Mouse (Mus musculus): ENCODE measurements around the gene Ifi27. TPM values are rescaled to one million over a fixed set of nuclear protein-coding genes. Genes with fewer than 3 reads are reported as not detected.

The Ifi27 gene
- polyA plus RNA-seq, 1 experiment from 2014 or later: 11.5 TPM

Other genes with a start within 250 kb of the Ifi27 start
- gene Prima1, start 192.1 kb upstream of the Ifi27 start, polyA plus RNA-seq (2014; fragmentation: Nextera tagmentation; extraction: Ambion mirVana): 0.19 and 0.41 TPM in 2 replicates
- gene Fam181a, start 123.2 kb upstream of the Ifi27 start, polyA plus RNA-seq (2014; fragmentation: Nextera tagmentation; extraction: Ambion mirVana): not detected in 2 replicates
- gene Asb2, start 78.2 kb upstream of the Ifi27 start, polyA plus RNA-seq (2014; fragmentation: Nextera tagmentation; extraction: Ambion mirVana): 225 and 236 TPM in 2 replicates
- 20.1 and 24.3 TPM in 2 replicates for gene Otub2, start 45.5 kb upstream of the Ifi27 start, polyA plus RNA-seq (2014; fragmentation: Nextera tagmentation; extraction: Ambion mirVana)
- gene 9330161L09Rik, start 26.4 kb upstream of the Ifi27 start, polyA plus RNA-seq (2014; fragmentation: Nextera tagmentation; extraction: Ambion mirVana): 0.52 and 0.53 TPM in 2 replicates
- gene Ddx24, start 8.4 kb upstream of the Ifi27 start, polyA plus RNA-seq (2014; fragmentation: Nextera tagmentation; extraction: Ambion mirVana): 72.5 and 74.2 TPM in 2 replicates
- 0.92 and 1.8 TPM in 2 replicates for gene Ifi27l2a, start 9.5 kb downstream of the Ifi27 start, polyA plus RNA-seq (2014; fragmentation: Nextera tagmentation; extraction: Ambion mirVana)
- not detected in 2 replicates for gene Ifi27l2b, start 23.0 kb downstream of the Ifi27 start, polyA plus RNA-seq (2014; fragmentation: Nextera tagmentation; extraction: Ambion mirVana)
- 0.27 and 0.60 TPM in 2 replicates for gene Ppp4r4, start 98.1 kb downstream of the Ifi27 start, polyA plus RNA-seq (2014; fragmentation: Nextera tagmentation; extraction: Ambion mirVana)
- gene Serpina10, start 197.2 kb downstream of the Ifi27 start, polyA plus RNA-seq (2014; fragmentation: Nextera tagmentation; extraction: Ambion mirVana): 0.21 TPM in 1 of 2 replicates, not detected in the other
- 3.3 and 18.3 TPM in 2 replicates for gene Serpina6, start 223.0 kb downstream of the Ifi27 start, polyA plus RNA-seq (2014; fragmentation: Nextera tagmentation; extraction: Ambion mirVana)
- gene Serpina16, start 241.9 kb downstream of the Ifi27 start, polyA plus RNA-seq (2014; fragmentation: Nextera tagmentation; extraction: Ambion mirVana): not detected in 2 replicates

Data from heart, embryonic 11.5 days (tissue).